Mouse (Mus musculus) neural tube, embryonic 12.5 days (tissue): Measurements from ENCODE around the gene Atl3. TPM values are rescaled to one million over a fixed set of nuclear protein-coding genes. Genes with fewer than 3 reads are reported as not detected.
A peak's percentile ranks its signal among the peaks of the same experiment; 100 is the strongest.
"Not testable (repeated sequence)": the region's sequence is repeated elsewhere in the genome, so short reads cannot be mapped to it uniquely, and the experiment has no call there.

Experiments used
- ATAC-seq: fragments of 200-750 bp; cut with Nextera tagmentation; 2 replicates; pipeline ENCODE4 v1.8.0; 2017; ENCODE audit warnings: low read depth, mild to moderate bottlenecking, moderate TSS enrichment, moderate library complexity; ENCODE audit not compliant: low FRiP score
- H3K27ac ChIP-seq: fragments of 300-500 bp; sonication (generic); 2 replicates; pipeline ENCODE4 v1.5.1; 2016
- H3K27me3 ChIP-seq: fragments of 300-500 bp; sonication (generic); replicated peaks from 2 replicates; pipeline ENCODE4 v1.6.1; 2016; ENCODE audit warnings: mild to moderate bottlenecking
- H3K36me3 ChIP-seq: fragments of 300-500 bp; sonication (generic); 2 replicates; pipeline ENCODE4 v1.6.1; 2016; ENCODE audit warnings: mild to moderate bottlenecking
- H3K4me1 ChIP-seq: fragments of 300-500 bp; sonication (generic); 2 replicates; pipeline ENCODE4 v1.6.1; 2016
- H3K4me2 ChIP-seq: fragments of 300-500 bp; sonication (generic); replicated peaks from 2 replicates; pipeline ENCODE4 v1.6.1; 2016; ENCODE audit warnings: mild to moderate bottlenecking
- H3K4me3 ChIP-seq: fragments of 300-500 bp; sonication (generic); 2 replicates; pipeline ENCODE4 v1.5.1; 2016
- H3K9ac ChIP-seq: fragments of 300-500 bp; sonication (generic); 2 replicates; pipeline ENCODE4 v1.6.1; 2016; ENCODE audit warnings: mild to moderate bottlenecking
- H3K9me3 ChIP-seq: fragments of 300-500 bp; sonication (generic); 2 replicates; pipeline ENCODE4 v1.6.1; 2016; ENCODE audit warnings: mild to moderate bottlenecking
- WGBS: fragments of 180-500 bp; shearing (Covaris S2); methylation state at CpG from one replicate; pipeline ENCODE4 v1.1.7; 2016; 5-methylcytosine and 5-hydroxymethylcytosine counted together
- polyA plus RNA-seq: library from polyadenylated mRNA; unstranded; fragments of >200 nt; fragmentation: Nextera tagmentation; extraction: Ambion mirVana; gene quantifications from 2 replicates; pipeline ENCODE4 v1.2.1, GENCODE M21; 2016

The Atl3 gene
- polyA plus RNA-seq, 1 experiment from 2014 or later = 8.3 TPM

DNA sequence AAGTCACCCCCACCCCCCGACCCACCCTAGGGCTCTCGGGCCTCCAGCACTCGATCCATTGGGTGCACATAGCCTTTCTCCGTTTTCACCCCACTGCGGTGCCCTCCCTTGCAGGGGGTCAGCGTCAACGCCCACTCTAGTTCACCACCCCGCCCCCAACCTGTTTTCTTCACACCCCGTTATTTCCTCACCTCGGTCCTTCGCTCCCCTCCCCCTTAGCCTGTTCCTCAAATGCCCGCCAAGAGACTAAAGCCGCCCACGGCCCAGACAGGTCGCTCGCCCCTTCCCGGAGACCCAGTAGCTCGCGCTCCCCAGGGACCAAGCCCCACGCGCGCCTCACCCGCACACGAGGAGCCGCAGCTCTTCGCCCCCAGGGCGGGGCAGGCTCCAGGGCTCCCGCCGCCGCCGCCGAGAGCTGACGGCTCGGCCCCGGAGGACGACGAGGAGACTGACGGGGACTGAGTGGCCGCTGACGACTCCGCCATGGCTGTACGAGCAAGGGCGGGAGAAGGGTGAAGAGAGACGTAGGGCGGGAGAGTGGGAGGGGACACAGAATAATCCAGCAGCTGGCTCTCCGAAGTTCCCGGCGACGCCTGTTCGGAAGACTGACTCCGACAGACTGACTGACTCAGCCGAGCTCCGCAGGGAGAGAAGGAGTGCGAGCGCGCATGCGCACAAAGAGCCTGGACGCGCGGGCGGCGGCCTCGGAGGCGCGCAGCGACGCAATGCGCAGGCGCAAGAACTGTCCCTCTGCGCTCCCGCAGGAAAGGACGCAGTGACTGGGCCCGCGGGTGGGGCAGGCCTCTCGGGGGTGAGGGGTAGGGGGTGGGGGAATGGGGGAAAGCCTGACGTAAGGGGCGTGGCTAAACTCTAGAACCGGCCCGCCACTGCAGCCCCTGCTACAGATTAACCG lies 11.0 kb upstream of the Atl3 start, which contains the start of gene Rtn3:
Rtn3 (minus strand) TSS at position 683 of the 913 bp plus-strand sequence.
- peak; percentile 92 for ATAC-seq
- H3K9ac ChIP-seq = peak within 1 kb of the TSS; percentile 97
- no peaks in the 10 kb centered on the region for H3K27me3 ChIP-seq
- peak within 1 kb of the TSS; percentile 99 for H3K27ac ChIP-seq
- WGBS = under 1% methylated on average over 80 of the region's 80 CpGs
- H3K36me3 ChIP-seq = 0 out of 2 replicates have a peak, but pooled peaks cover 3% of the 10 kb centered on the region
- H3K4me2 ChIP-seq = peak within 1 kb of the TSS; percentile 69
- peaks cover 17% of the 10 kb centered on the region for H3K4me1 ChIP-seq
- no peaks in the 10 kb centered on the region for H3K9me3 ChIP-seq
- H3K4me3 ChIP-seq = peak within 1 kb of the TSS; percentile 99

DNA sequence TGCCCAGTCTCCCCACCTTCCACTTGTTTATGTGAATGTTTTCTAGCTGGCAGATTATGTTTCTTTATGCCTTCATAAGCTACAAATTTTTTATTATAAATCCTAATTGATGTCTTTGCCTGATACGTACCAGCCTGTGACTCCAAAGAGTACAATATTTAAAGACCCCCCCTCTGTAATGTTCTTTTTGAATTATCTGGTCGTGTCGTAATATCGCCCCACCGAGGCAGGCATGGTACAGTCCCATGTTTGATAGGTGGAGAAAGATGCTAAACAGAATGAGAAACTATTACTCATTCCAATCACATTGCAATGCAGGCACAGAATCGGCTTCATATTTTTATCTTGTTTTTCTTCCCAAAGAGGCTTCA lies 10.3 kb upstream of the Atl3 start:
- ATAC-seq = peak; percentile 63
- peak overlapping the region; percentile 99 for H3K4me3 ChIP-seq
- WGBS = 2% methylated on average over 6 of the region's 6 CpGs
- H3K4me1 ChIP-seq = peaks cover 16% of the 10 kb centered on the region
- 0 out of 2 replicates have a peak, but pooled peaks cover 2% of the 10 kb centered on the region for H3K36me3 ChIP-seq
- no peaks in the 10 kb centered on the region for H3K9me3 ChIP-seq
- peak overlapping the region; percentile 69 for H3K4me2 ChIP-seq
- H3K27me3 ChIP-seq = no peaks in the 10 kb centered on the region
- H3K9ac ChIP-seq = 0 out of 2 replicates have a peak overlapping the region, but pooled peaks have one; percentile 97
- H3K27ac ChIP-seq = peak overlapping the region; percentile 39; the same call in 1 of the 2 replicates

DNA sequence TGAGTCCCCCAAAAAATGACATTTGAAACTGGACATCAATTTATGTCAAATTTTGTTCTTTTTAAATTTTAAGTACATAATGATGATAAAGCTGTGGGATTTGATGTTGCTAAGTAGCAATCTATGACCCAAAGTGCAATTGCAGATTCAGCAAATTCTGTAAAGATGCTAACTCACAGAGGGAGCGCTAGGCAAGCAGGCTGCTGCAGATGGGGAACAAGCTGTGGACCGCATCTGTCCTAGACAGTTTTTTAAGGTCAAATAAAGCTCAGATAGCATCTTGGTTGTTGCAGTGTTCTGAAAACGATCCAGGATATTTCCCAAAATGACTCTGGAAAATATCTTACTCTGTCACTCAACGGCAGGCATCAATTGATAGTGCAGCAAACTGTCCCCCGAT lies 9.8 kb upstream of the Atl3 start:
- Histone ChIP-seq H3K36me3 (no peaks in the 10 kb centered on the region), H3K4me2 (peak overlapping the region; percentile 69), H3K4me1 (peaks cover 13% of the 10 kb centered on the region), H3K4me3 (no peak overlapping the region), H3K9me3 (no peaks in the 10 kb centered on the region), H3K27ac (no peak overlapping the region), H3K27me3 (no peaks in the 10 kb centered on the region), H3K9ac (no peak overlapping the region)
- no peak for ATAC-seq
- WGBS = 77% methylated on average over 5 of the region's 5 CpGs

DNA sequence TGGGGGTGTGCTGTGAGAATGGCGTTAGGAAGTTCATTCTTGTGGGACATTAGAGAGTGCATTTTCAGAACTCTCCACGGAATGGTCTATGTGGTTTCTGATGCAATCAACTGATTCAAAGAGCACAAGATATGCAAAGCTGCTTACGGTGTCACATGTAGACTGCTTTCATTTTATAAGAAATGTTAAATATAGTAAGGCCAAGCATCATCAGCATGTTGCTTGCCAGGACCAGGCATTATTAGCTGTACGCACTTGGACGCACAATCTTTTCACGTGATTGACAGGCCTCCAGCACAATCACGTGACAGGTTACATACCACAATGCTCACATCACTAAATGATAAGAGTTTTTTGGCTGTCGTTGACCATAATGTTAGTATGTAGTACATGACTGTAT lies 6.2 kb upstream of the Atl3 start:
- no peak overlapping the region for H3K4me2 ChIP-seq
- no peaks in the 10 kb centered on the region for H3K27me3 ChIP-seq
- no peaks in the 10 kb centered on the region for H3K9me3 ChIP-seq
- no peak overlapping the region for H3K9ac ChIP-seq
- 82% methylated on average over 8 of the region's 8 CpGs for WGBS
- no peak overlapping the region for H3K27ac ChIP-seq
- no peaks in the 10 kb centered on the region for H3K4me1 ChIP-seq
- no peaks in the 10 kb centered on the region for H3K36me3 ChIP-seq
- H3K4me3 ChIP-seq = no peak overlapping the region
- ATAC-seq = no peak

DNA sequence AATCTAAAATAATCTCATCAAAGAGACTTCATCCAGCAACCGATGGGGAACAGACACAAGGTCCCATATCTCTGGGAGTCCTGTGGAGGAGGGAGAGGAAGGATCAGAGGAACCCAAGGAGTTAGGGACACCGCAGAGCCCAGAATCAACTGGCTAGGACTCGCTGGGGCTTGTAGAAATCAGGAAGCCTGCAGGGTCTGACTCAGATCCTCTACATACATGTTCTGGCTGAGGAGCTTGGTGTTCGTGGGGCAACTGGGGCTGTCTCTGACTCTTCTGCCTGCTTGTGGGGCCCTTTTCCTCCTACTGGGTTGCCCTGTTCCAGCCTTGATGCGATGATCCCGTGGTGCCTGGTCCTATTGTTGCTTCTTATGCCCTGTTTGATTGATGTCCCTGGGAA lies 1.9 kb upstream of the Atl3 start:
- Histone ChIP-seq H3K4me2 (no peak overlapping the region), H3K4me1 (peaks cover 4% of the 10 kb centered on the region), H3K9me3 (no peaks in the 10 kb centered on the region), H3K27ac (no peak overlapping the region), H3K4me3 (no peak overlapping the region), H3K9ac (no peak overlapping the region), H3K36me3 (no peaks in the 10 kb centered on the region), H3K27me3 (no peaks in the 10 kb centered on the region)
- ATAC-seq = no peak
- WGBS = 80% methylated on average over 6 of the region's 6 CpGs

DNA sequence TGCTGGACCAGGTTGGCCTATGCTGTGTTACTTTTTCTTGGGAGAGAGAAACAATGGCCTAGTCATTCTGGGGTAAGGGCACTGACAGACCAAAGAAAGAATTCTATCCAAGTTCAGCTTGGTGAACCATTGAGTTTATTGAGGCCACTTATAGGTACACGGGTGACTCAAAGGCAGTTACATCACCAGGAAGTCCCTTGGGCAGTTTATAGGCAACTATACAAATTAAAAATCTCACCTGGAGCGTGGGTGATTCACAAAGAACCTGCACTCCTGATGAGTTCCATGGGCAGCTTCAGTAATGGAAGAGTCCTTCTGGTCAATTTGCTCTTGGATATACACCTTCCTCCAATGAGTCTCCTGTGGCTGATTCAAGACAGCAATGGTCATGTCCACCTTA lies 1.2 kb upstream of the Atl3 start:
- no peak overlapping the region for H3K4me2 ChIP-seq
- no peak for ATAC-seq
- no peaks in the 10 kb centered on the region for H3K9me3 ChIP-seq
- no peak overlapping the region for H3K4me3 ChIP-seq
- no peaks in the 10 kb centered on the region for H3K36me3 ChIP-seq
- peaks cover 4% of the 10 kb centered on the region for H3K4me1 ChIP-seq
- no peak overlapping the region for H3K27ac ChIP-seq
- 90% methylated on average over 2 of the region's 2 CpGs for WGBS
- H3K9ac ChIP-seq = no peak overlapping the region
- no peaks in the 10 kb centered on the region for H3K27me3 ChIP-seq

DNA sequence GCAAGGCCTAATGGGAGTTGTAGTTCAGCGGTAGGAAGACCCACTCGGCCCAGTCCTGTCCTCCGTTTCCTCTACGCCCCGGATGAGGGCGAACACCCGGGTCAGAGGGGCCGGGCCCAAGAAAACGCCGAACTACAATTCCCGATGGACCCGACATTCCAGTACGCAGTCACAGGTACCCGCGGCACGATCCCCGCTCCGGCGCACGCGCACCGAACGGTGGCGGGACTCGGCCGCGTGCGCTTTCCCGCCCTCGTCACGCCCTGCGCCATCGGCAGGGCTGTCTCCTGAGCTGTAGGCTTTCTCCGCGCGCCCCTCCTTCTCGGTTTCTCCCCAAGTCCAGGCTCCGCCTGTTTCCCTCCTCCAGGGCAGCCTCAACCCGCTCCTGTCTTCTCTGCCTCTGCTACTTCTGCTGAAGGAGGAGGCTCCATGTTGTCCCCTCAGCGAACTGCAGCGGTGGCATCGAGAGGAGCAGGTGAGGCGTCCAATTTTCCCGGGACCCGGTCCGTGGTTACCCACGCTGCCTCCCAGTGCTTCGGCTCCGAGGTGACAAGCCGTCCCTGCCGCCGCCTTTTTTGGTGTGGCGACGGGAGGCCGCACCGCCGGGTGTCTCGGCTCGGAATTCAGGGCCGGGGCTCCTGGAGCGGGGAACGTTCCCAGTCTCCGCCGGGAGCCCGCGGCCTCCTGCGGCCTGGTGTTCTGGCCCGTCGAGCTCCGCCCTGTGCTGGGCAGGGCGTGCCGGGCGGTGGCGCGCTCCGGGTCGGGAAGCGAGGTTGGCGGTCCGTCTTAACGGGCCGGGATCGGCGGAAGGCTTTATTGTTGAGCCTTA lies 561 bp downstream of the Atl3 start:
- Histone ChIP-seq H3K27ac (peak overlapping the region; percentile 92), H3K9me3 (no peaks in the 10 kb centered on the region), H3K4me3 (peak overlapping the region; percentile 67), H3K9ac (peak overlapping the region; percentile 68), H3K4me1 (peaks cover 4% of the 10 kb centered on the region), H3K4me2 (peak overlapping the region; percentile 77), H3K36me3 (no peaks in the 10 kb centered on the region), H3K27me3 (no peaks in the 10 kb centered on the region)
- WGBS = under 1% methylated on average over 84 of the region's 84 CpGs
- ATAC-seq = peak; percentile 97

DNA sequence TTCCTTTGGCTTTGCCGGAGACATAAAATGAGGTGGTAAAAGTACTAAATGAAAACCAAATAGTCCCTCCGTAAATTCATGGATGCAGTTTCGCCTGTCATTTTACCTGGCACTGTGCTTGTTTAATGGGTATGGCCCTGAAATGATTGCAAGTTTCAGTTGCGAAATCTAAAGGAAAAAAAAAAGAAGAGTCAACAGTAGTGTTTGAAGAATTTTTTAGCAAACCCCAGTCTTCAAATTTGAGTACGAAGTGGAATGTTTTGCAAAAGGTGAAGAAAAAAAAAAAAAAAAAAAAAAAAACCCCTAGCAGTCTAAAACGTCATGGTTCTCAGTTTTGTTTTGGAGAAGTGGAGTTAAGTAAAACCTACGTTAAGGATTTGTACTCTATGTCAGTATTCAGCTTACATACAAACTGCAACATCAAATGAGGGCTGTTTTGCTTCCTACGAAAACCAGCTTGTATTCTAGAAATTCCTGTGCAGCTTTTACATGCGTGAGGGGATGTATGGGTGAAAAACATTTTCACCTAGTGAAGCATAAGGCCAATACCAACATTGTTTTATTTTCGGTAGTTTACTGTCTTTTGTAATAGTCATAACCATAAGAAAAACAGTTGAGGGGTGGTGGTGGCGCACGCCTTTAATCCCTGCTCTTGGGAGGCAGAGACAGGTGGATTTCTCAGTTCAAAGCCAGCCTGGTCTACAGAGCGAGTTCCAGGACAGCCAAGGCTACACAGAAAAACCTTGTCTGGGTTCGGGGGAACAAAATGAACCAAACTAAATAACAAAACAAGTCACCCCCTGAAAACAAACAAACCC lies 1.6 kb downstream of the Atl3 start:
- no peak for ATAC-seq
- H3K4me3 ChIP-seq = peak overlapping the region; percentile 67; the same call in 1 of the 2 replicates
- 48% methylated on average over 14 of the region's 14 CpGs for WGBS

DNA sequence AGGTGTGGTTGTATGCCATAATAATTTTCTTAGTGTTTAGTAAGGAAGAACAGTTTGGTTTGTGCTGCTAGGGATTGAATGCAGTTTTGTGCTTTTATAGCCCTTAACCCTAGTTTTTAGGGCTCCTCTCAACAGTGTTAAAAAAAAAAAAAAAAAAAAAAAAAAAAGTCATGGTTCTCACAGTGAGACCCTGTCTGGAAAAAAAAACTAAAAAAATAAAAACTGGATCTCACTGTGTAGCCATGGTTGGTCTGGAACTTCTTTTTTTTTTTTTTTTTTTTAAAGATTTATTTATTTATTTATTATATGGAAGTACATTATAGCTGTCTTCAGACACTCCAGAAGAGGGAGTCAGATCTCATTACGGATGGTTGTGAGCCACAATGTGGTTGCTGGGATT lies 2.2 kb downstream of the Atl3 start:
- H3K4me2 ChIP-seq, H3K27me3 ChIP-seq, H3K9ac ChIP-seq, ATAC-seq, H3K4me3 ChIP-seq, H3K36me3 ChIP-seq, H3K4me1 ChIP-seq, H3K9me3 ChIP-seq, H3K27ac ChIP-seq: not testable (repeated sequence)
- WGBS = 75% methylated on average over 1 of the region's 1 CpGs

More for the DNA sequence above, 1.6 kb downstream of the Atl3 start:
- Histone ChIP-seq H3K9ac (no peak overlapping the region), H3K4me1 (peaks cover 4% of the 10 kb centered on the region), H3K27ac (no peak overlapping the region), H3K4me2 (peak overlapping the region; percentile 77), H3K9me3 (no peaks in the 10 kb centered on the region), H3K27me3 (no peaks in the 10 kb centered on the region), H3K36me3 (no peaks in the 10 kb centered on the region)

DNA sequence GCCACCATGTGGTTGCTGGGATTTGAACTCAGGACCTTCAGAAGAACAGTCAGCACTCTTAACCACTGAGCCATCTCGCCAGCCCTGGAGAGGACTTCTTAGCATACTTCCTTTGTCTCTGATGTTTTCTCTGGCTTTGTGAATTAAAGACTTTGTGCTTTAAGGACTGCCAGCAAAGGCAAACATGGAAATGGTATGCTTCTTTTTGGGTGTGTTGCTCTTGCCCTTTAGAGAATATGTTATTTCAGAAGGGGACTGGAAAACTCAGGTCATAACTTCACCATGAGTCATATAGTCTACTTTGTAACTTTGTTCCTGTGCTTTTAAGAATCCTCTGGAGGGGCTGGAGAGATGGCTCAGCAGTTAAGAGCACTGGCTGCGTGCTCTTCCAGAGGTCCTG lies 5.0 kb downstream of the Atl3 start:
- ATAC-seq = no peak
- no peak overlapping the region for H3K4me3 ChIP-seq
- H3K27me3 ChIP-seq = no peaks in the 10 kb centered on the region
- WGBS = 86% methylated on average over 2 of the region's 2 CpGs
- no peak overlapping the region for H3K9ac ChIP-seq
- no peak overlapping the region for H3K27ac ChIP-seq
- no peaks in the 10 kb centered on the region for H3K36me3 ChIP-seq
- H3K9me3 ChIP-seq = no peaks in the 10 kb centered on the region
- no peak overlapping the region for H3K4me2 ChIP-seq
- peaks cover 4% of the 10 kb centered on the region for H3K4me1 ChIP-seq

DNA sequence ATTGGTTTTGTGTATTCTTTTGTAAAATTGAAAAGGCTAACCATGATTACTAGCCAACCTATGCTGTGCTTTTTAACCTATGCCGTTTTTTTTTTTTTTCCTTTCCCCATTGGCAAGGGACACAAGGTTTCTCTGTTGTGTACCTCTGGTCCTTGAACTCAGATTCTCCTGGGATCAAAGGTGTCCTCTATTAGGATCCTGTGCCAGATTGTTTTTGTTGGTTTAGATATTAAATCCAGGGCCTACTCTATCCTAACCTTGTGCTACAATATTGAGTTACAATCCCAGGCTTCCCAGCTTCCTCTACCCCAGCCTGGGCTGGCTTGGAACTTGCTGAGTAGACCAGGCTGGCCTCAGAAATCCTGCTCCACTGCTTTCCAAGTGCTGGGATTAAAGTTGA lies 6.9 kb downstream of the Atl3 start:
- H3K4me1 ChIP-seq = peaks cover 2% of the 10 kb centered on the region
- H3K4me3 ChIP-seq = no peak overlapping the region
- no peak overlapping the region for H3K4me2 ChIP-seq
- no peaks in the 10 kb centered on the region for H3K36me3 ChIP-seq
- H3K27me3 ChIP-seq = no peaks in the 10 kb centered on the region
- no peak overlapping the region for H3K27ac ChIP-seq
- no peak overlapping the region for H3K9ac ChIP-seq
- WGBS = 92% methylated on average over 1 of the region's 1 CpGs
- H3K9me3 ChIP-seq = no peaks in the 10 kb centered on the region
- ATAC-seq = no peak
